Mouse (Mus musculus) heart, postnatal 10 days (tissue): ENCODE data around the gene Pabpn1. TPM values are rescaled to one million over a fixed set of nuclear protein-coding genes. Genes with fewer than 3 reads are reported as not detected.

ENCODE experiments used
- DNase-seq, 2 experiments: peaks; one replicate each; pipeline ENCODE4 v3.0.0; 2021
- intact Hi-C: fragments of 180-260 bp; cut with DNase I; formaldehyde crosslinking; loops from one replicate; pipeline ENCODE4 v1.15.1; 2025
- total RNA-seq, 2 experiments: library from RNA; stranded (reverse); gene quantifications; 2 replicates each; pipeline ENCODE4 v1.2.3; 2021

The Pabpn1 gene
- total RNA-seq: 100 to 1,000 TPM in 1 of 2 experiments, 10 to 100 TPM in 1; 99.4 to 103 TPM

- intact Hi-C loops: no loop called here
- no peak for DNase-seq
Observed at GRCm38 (mm10) chr14:54892200-54892599, at the start of gene Pabpn1. Gene Pabpn1, plus strand, starts transcription at chr14:54892500.

GRCm38 (mm10) chr14:54843461-54843860 lies 48.8 kb upstream of the Pabpn1 start:
- peak; percentile 5 to 22 for DNase-seq
- intact Hi-C loops: loop anchor here (2.0 to 5.0 kb wide), 3 partner anchors 17 to 259 kb away; partner anchors contain the start of gene Ngdn

- DNase-seq: no peak
- intact Hi-C loops: no loop called here
Observed at GRCm38 (mm10) chr14:54855726-54856125, 36.6 kb upstream of the Pabpn1 start.

- no peak for DNase-seq
- intact Hi-C loops: no loop called here
Observed at GRCm38 (mm10) chr14:54856703-54857102, 35.6 kb upstream of the Pabpn1 start.

GRCm38 (mm10) chr14:54857891-54858290 lies 34.4 kb upstream of the Pabpn1 start:
- DNase-seq: no peak
- intact Hi-C loops: no loop called here

- DNase-seq: peak; percentile 44 to 71
- intact Hi-C loops: loop anchor here (1.0 to 2.0 kb wide), 2 partner anchors 18 to 146 kb away; no protein-coding TSS in a partner anchor
Observed at GRCm38 (mm10) chr14:54860511-54860910, 31.8 kb upstream of the Pabpn1 start.

- intact Hi-C loops: loop anchor here (1.0 kb wide), 1 partner anchor 12 kb away; no protein-coding TSS in a partner anchor
- DNase-seq: peak; percentile 95
Observed at GRCm38 (mm10) chr14:54863501-54864312, 28.6 kb upstream of the Pabpn1 start.

GRCm38 (mm10) chr14:54864313-54865036 lies 27.8 kb upstream of the Pabpn1 start:
- no peak for DNase-seq

GRCm38 (mm10) chr14:54865626-54866025 lies 26.7 kb upstream of the Pabpn1 start:
- no peak for DNase-seq
- intact Hi-C loops: no loop called here

More at GRCm38 (mm10) chr14:54864313-54865036, 27.8 kb upstream of the Pabpn1 start:
- intact Hi-C loops: no loop called here

- intact Hi-C loops: no loop called here
- no peak for DNase-seq
Observed at GRCm38 (mm10) chr14:54866268-54866667, 26.0 kb upstream of the Pabpn1 start.

- intact Hi-C loops: no loop called here
- DNase-seq: no peak
Observed at GRCm38 (mm10) chr14:54866936-54867335, 25.4 kb upstream of the Pabpn1 start.

- intact Hi-C loops: no loop called here
- no peak for DNase-seq
Observed at GRCm38 (mm10) chr14:54868026-54868425, 24.3 kb upstream of the Pabpn1 start.

- intact Hi-C loops: no loop called here
- DNase-seq: no peak
Observed at GRCm38 (mm10) chr14:54870861-54871260, 21.4 kb upstream of the Pabpn1 start, which contains the start of gene Homez. Gene Homez, minus strand, starts transcription at chr14:54870961.

GRCm38 (mm10) chr14:54874165-54874564 lies 18.1 kb upstream of the Pabpn1 start:
- intact Hi-C loops: no loop called here

GRCm38 (mm10) chr14:54875844-54876538 lies 16.3 kb upstream of the Pabpn1 start:
- DNase-seq: peak in 1 of 2 experiments; percentile 33
- intact Hi-C loops: loop anchor here (1.0 kb wide), 1 partner anchor 13 kb away; no protein-coding TSS in a partner anchor

More at GRCm38 (mm10) chr14:54874165-54874564, 18.1 kb upstream of the Pabpn1 start:
- DNase-seq: no peak

GRCm38 (mm10) chr14:54876539-54877047 lies 15.7 kb upstream of the Pabpn1 start:
- intact Hi-C loops: no loop called here
- DNase-seq: peak; percentile 89 to 91

- DNase-seq: peak; percentile 72 to 74
- intact Hi-C loops: no loop called here
Observed at GRCm38 (mm10) chr14:54877048-54877715, 15.1 kb upstream of the Pabpn1 start, which contains the start of gene Ppp1r3e. Gene Ppp1r3e, minus strand, starts transcription at chr14:54877550.

- peak; percentile 88 to 89 for DNase-seq
- intact Hi-C loops: no loop called here
Observed at GRCm38 (mm10) chr14:54883154-54884021, 8.9 kb upstream of the Pabpn1 start, which contains the start of the genes Bcl2l2 and Gm20521. Gene Bcl2l2, plus strand, starts transcription at chr14:54883377. Gene Gm20521, plus strand, starts transcription at chr14:54883441.
